In the genomic region with DNA sequence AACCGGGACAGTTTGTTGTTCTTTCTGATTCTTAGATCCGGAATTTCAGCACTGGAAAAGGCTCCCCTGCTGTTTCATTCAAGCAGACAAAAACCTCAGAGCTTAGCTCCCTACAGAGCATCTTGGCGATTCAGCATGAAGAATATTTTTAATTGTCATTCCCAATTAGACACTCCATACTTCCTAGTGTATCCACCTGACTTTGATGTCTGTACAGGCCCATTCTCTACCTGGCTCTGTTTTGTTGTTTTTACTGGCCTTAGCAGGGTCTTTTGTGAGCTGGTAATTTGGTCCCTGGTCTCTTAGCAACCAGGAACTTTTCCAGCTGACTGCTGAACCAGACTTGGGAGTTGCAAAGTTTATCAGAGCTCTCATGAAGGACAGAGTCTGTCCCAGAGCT, we compare ENCODE assay signal across 16 mouse cellular contexts. TPM values are rescaled to one million over a fixed set of nuclear protein-coding genes. Genes with fewer than 3 reads are reported as not detected.
DNase-seq lines count a peak whose midpoint lies in the region; ATAC-seq and TF ChIP-seq lines count a peak whose summit lies in the region.
"Had no signal": no experiment of that assay in that cellular context is flagged by ENCODE, and none has a peak within 500 bp of the region (broad histone marks: within the 10 kb centered on the region; RNA-seq: fewer than 3 reads in every experiment).

No protein-coding gene starts in this region.

- peaks cover 19% of the 10 kb centered on the region for H3K4me1 ChIP-seq in heart, embryonic 13.5 days
- H3K4me1 ChIP-seq in midbrain, embryonic 13.5 days (replicated peaks): peaks cover 31% of the 10 kb centered on the region
- H3K4me1 ChIP-seq in kidney, adult 2 months (ENCODE audit: control insufficient read depth, insufficient read depth, low read length): 0 out of 2 replicates have a peak, but pooled peaks cover 8% of the 10 kb centered on the region

- intact Hi-C loops in heart, postnatal 25 days (cut with DNase I): no loop called here

- no peaks in the 10 kb centered on the region for H3K27me3 ChIP-seq in heart, embryonic 13.5 days (replicated peaks)
- H3K27me3 ChIP-seq in midbrain, embryonic 13.5 days: no peaks in the 10 kb centered on the region
- H3K27me3 ChIP-seq in kidney, adult 2 months (replicated peaks; ENCODE audit: control insufficient read depth, insufficient read depth, low read length): no peaks in the 10 kb centered on the region

- no peaks in the 10 kb centered on the region for H3K9me3 ChIP-seq in heart, embryonic 13.5 days
- H3K9me3 ChIP-seq in midbrain, embryonic 13.5 days: 0 out of 2 replicates have a peak, but pooled peaks cover 4% of the 10 kb centered on the region

- peak overlapping the region; percentile 46 for H3K27ac ChIP-seq in heart, embryonic 13.5 days (replicated peaks)
- peak overlapping the region; percentile 51; the same call in 1 of the 2 replicates for H3K27ac ChIP-seq in midbrain, embryonic 13.5 days
- H3K27ac ChIP-seq in kidney, adult 2 months (ENCODE audit: insufficient read depth, low read depth, low read length): no peak overlapping the region
- H3K27ac ChIP-seq: macrophage; stomach, postnatal 0 days had no signal

- H3K4me2 ChIP-seq in heart, embryonic 13.5 days: no peak overlapping the region
- no peak overlapping the region for H3K4me2 ChIP-seq in midbrain, embryonic 13.5 days (replicated peaks)

- H3K36me3 ChIP-seq in heart, embryonic 13.5 days: no peaks in the 10 kb centered on the region
- no peaks in the 10 kb centered on the region for H3K36me3 ChIP-seq in midbrain, embryonic 13.5 days
- H3K36me3 ChIP-seq in kidney, adult 2 months (ENCODE audit: control insufficient read depth, insufficient read depth, low read length): no peaks in the 10 kb centered on the region

- no peak for ATAC-seq in heart, embryonic 13.5 days (ENCODE audit: extremely low read depth, insufficient number of reproducible peaks, low FRiP score, low TSS enrichment)
- ATAC-seq in midbrain, embryonic 13.5 days: no peak
- no peak for ATAC-seq in CD4-positive, CD25-positive, alpha-beta regulatory T cell, adult 4 months
- ATAC-seq: liver, postnatal 0 days had no signal

- no peak overlapping the region for H3K9ac ChIP-seq in heart, embryonic 13.5 days
- H3K9ac ChIP-seq in midbrain, embryonic 13.5 days (replicated peaks): no peak overlapping the region
- H3K9ac ChIP-seq: liver, postnatal 0 days had no signal

- no peak overlapping the region for H3K4me3 ChIP-seq in heart, embryonic 13.5 days
- no peak overlapping the region for H3K4me3 ChIP-seq in midbrain, embryonic 13.5 days (replicated peaks)
- H3K4me3 ChIP-seq in kidney, adult 2 months (ENCODE audit: insufficient read depth, low read depth, low read length): no peak overlapping the region
- H3K4me3 ChIP-seq: myocyte had no signal

- DNase-seq in heart, postnatal 25 days (ENCODE audit: low spot score): no peak
- DNase-seq in Muller cell, postnatal 12 days (ENCODE audit: inconsistent ontology term): peak; percentile 56
- peak; percentile 21 for DNase-seq in embryo, embryonic 9.5 days (ENCODE audit: extremely low spot score)
- DNase-seq in adrenal gland, postnatal 36 days: no peak
- DNase-seq in kidney, adult 2 months: no peak
- DNase-seq: gastrocnemius, postnatal 36 days; liver, postnatal 0 days; spleen, adult 18-20 months had no signal

- WGBS in heart, embryonic 13.5 days: 24% methylated on average over 3 of the region's 3 CpGs
- WGBS in midbrain, embryonic 13.5 days: 2% methylated on average over 3 of the region's 3 CpGs
- WGBS in kidney, adult 2 months: 47% methylated on average over 3 of the region's 3 CpGs

- TF ChIP-seq CTCF in kidney, adult 2 months (conservative IDR thresholded peaks at IDR 0.05; ENCODE audit: insufficient read depth, insufficient read length, low read depth, low read length): no peak

- no peak for TF ChIP-seq POLR2A in kidney, adult 2 months (IDR thresholded peaks at IDR 0.05; ENCODE audit: low read depth, low read length)

RNA-seq across cellular contexts. Expression of a gene that starts 50.3 kb away (rescaled TPM):
- 0.23 and 0.24 TPM in 2 replicates for polyA plus RNA-seq in heart, embryonic 13.5 days (2015; fragmentation: Nextera tagmentation; extraction: Ambion mirVana)
- total RNA-seq in heart, postnatal 25 days (2021): under 1 TPM; 0.14 to 0.16 TPM
- 0.23 TPM in 2 replicates for polyA plus RNA-seq in midbrain, embryonic 13.5 days (2015; fragmentation: Nextera tagmentation; extraction: Ambion mirVana)
- polyA plus RNA-seq in CD4-positive, CD25-positive, alpha-beta regulatory T cell, adult 4 months (2017; shearing (Covaris generic)): 10 to 100 TPM; 23.7 to 26.3 TPM
- not detected for total RNA-seq in adrenal gland, postnatal 36 days (2021)
- 0.26 and 0.58 TPM in 2 replicates for polyA plus RNA-seq in kidney, adult 2 months (2012; rRNA removed)
- total RNA-seq: gastrocnemius, postnatal 36 days had no signal
- polyA plus RNA-seq: C2C12, macrophage, myocyte had no signal

RNA-seq across cellular contexts. Expression of a gene that starts 53.7 kb away (rescaled TPM):
- polyA plus RNA-seq in heart, embryonic 13.5 days (2015; fragmentation: Nextera tagmentation; extraction: Ambion mirVana): 8.8 and 9.0 TPM in 2 replicates
- 1 to 10 TPM in 1 of 2 experiments, under 1 TPM in 1; 0.91 to 1.2 TPM for total RNA-seq in heart, postnatal 25 days (2021)
- polyA plus RNA-seq in midbrain, embryonic 13.5 days (2015; fragmentation: Nextera tagmentation; extraction: Ambion mirVana): 3.2 and 3.5 TPM in 2 replicates
- not detected for polyA plus RNA-seq in CD4-positive, CD25-positive, alpha-beta regulatory T cell, adult 4 months (2017; shearing (Covaris generic))
- total RNA-seq in adrenal gland, postnatal 36 days (2021): not detected
- polyA plus RNA-seq in kidney, adult 2 months (2012; rRNA removed): 0.41 and 0.53 TPM in 2 replicates
- total RNA-seq: gastrocnemius, postnatal 36 days; layer of hippocampus, postnatal 25 days had no signal
- polyA plus RNA-seq: C2C12, macrophage, myocyte had no signal

Comparison
In these comparisons a context has a peak if more than half of its experiments do, and no peak if none do; other contexts are left out.
1. DNase-seq: peak in Muller cell, postnatal 12 days (single experiment) and embryo, embryonic 9.5 days (single experiment); none in heart, postnatal 25 days (single experiment), adrenal gland, postnatal 36 days (0 of 2) and kidney, adult 2 months (single experiment).
2. RNA of a gene that starts 50.3 kb away (polyA plus RNA-seq): 23.7 to 26.3 TPM in CD4-positive, CD25-positive, alpha-beta regulatory T cell, adult 4 months; 0.26 to 0.58 TPM in kidney, adult 2 months, 0.23 TPM in midbrain, embryonic 13.5 days and 0.23 to 0.24 TPM in heart, embryonic 13.5 days; every median in the first group is over 10 times any median in the second.